Mouse (Mus musculus) hindbrain, embryonic 15.5 days (tissue): ENCODE measurements around the gene Sh3bp4. TPM values are rescaled to one million over a fixed set of nuclear protein-coding genes. Genes with fewer than 3 reads are reported as not detected.
A peak's percentile ranks its signal among the peaks of the same experiment; 100 is the strongest.

Experiments
- ATAC-seq: fragments of 200-750 bp; cut with Nextera tagmentation; 2 replicates; pipeline ENCODE4 v1.8.0; 2017; ENCODE audit warnings: low read depth, moderate number of reproducible peaks, moderate TSS enrichment; ENCODE audit not compliant: low FRiP score
- H3K27ac ChIP-seq: fragments of 300-500 bp; sonication (generic); replicated peaks from 2 replicates; pipeline ENCODE4 v1.5.1; 2015; ENCODE audit warnings: mild to moderate bottlenecking, inconsistent platforms
- H3K27me3 ChIP-seq: fragments of 300-500 bp; sonication (generic); 2 replicates; pipeline ENCODE4 v1.6.1; 2015; ENCODE audit warnings: control low read depth, inconsistent platforms
- H3K36me3 ChIP-seq: fragments of 300-500 bp; sonication (generic); 2 replicates; pipeline ENCODE4 v1.6.1; 2015; ENCODE audit warnings: control low read depth, inconsistent platforms
- H3K4me1 ChIP-seq: fragments of 300-500 bp; sonication (generic); replicated peaks from 2 replicates; pipeline ENCODE4 v1.6.1; 2015; ENCODE audit warnings: control low read depth, inconsistent platforms
- H3K4me2 ChIP-seq: fragments of 300-500 bp; sonication (generic); 2 replicates; pipeline ENCODE4 v1.6.1; 2015; ENCODE audit warnings: moderate library complexity, mild to moderate bottlenecking, inconsistent platforms
- H3K4me3 ChIP-seq: fragments of 300-500 bp; sonication (generic); 2 replicates; pipeline ENCODE4 v1.5.1; 2015; ENCODE audit warnings: mild to moderate bottlenecking, inconsistent platforms
- H3K9ac ChIP-seq: fragments of 300-500 bp; sonication (generic); 2 replicates; pipeline ENCODE4 v1.6.1; 2015; ENCODE audit warnings: inconsistent platforms
- H3K9me3 ChIP-seq: fragments of 300-500 bp; sonication (generic); 2 replicates; pipeline ENCODE4 v1.6.1; 2016; ENCODE audit warnings: control low read depth, inconsistent platforms
- WGBS: fragments of 180-500 bp; shearing (Covaris S2); methylation state at CpG from one replicate; pipeline ENCODE4 v1.1.7; 2015; 5-methylcytosine and 5-hydroxymethylcytosine counted together
- polyA plus RNA-seq: library from polyadenylated mRNA; unstranded; fragments of >200 nt; fragmentation: Nextera tagmentation; extraction: Ambion mirVana; gene quantifications from 2 replicates; pipeline ENCODE4 v1.2.1, GENCODE M21; 2015

Gene Sh3bp4
- polyA plus RNA-seq, 1 experiment from 2014 or later = 16.2 TPM

DNA sequence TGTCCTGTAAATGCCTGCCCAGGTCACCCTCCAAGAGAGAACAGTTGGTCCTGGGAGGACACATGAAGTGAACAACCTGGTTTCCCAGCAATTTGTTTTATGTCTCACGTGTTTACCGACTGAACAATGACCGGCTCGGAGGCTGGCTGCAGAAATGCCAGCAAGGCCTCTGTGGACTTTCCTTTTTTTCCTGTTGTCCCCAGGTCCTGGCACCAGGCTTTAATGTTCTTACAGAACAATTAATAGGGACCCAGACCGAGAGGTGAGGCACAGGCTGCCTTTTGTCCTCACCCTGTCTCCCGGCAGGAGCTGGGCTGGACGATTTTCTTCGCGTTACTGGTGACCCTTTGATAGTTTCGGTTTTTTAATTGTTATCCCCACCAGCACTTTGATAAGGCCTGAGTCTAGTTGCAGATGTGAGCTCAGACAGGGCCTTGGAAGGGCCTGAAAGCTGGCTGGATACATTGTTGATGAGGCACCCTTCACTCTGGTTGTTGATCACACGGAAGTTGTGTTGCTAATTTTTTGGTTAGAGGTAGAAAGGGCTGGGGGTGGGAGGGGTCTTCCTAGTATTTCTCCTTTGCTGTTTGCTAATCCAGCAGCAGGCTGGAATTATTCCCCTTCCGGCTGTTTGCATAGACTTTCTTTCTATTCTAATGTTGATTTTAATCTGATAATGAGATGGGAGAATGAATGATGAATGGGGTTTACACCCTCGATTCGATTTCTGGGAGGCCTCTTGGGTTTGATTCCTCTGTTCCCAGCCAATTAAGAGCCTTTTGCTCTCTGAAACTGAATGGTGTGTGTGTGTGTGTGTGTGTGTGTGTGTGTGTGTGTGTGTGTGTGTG lies 2.2 kb downstream of the Sh3bp4 start:
- Histone ChIP-seq H3K9ac (peak overlapping the region; percentile 82), H3K36me3 (no peaks in the 10 kb centered on the region), H3K9me3 (no peaks in the 10 kb centered on the region), H3K4me3 (peak overlapping the region; percentile 89), H3K4me2 (peak overlapping the region; percentile 89), H3K4me1 (peaks cover 46% of the 10 kb centered on the region), H3K27ac (peak overlapping the region; percentile 84), H3K27me3 (no peaks in the 10 kb centered on the region)
- ATAC-seq = no peak
- 8% methylated on average over 14 of the region's 14 CpGs for WGBS

DNA sequence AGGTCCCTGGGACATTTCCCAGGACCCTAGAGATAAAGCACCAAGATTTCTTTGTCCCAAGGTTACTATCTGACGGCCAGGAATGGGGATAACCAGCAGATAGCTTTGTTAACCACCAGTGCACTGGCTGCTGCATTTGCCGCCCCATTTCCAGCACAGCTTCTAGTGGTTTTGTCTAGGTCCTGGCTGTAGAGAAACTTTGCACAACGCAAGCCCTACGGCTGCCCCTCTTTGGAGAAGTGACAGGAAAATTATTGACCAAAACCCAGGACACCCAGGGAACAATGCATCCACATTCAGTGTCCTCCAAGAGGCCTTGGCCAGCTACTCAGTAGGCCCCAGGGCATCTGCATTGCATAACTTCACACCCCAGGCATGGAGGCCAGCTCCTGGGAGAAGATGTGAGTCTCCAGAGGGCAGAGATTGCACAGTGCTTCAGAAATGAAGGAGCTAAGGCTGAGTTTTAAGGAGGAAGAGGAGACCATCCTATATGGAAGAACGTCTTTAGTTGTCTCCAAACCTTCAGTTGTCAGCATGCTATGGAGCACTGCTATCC lies 3.2 kb downstream of the Sh3bp4 start:
- no peak for ATAC-seq
- peak overlapping the region; percentile 89; the same call in 1 of the 2 replicates for H3K4me3 ChIP-seq
- peak overlapping the region; percentile 89 for H3K4me2 ChIP-seq
- H3K9me3 ChIP-seq = no peaks in the 10 kb centered on the region
- no peak overlapping the region for H3K9ac ChIP-seq
- WGBS = 56% methylated on average over 5 of the region's 5 CpGs
- no peaks in the 10 kb centered on the region for H3K36me3 ChIP-seq
- peaks cover 44% of the 10 kb centered on the region for H3K4me1 ChIP-seq
- H3K27me3 ChIP-seq = no peaks in the 10 kb centered on the region
- H3K27ac ChIP-seq = no peak overlapping the region

- Histone ChIP-seq H3K4me1 (peaks cover 38% of the 10 kb centered on the region), H3K4me3 (no peak overlapping the region), H3K27ac (no peak overlapping the region)
These were observed 4.5 kb downstream of the Sh3bp4 start for GRCm38 (mm10) chr1:89074678-89075077.

GRCm38 (mm10) chr1:89075120-89075519 lies 4.9 kb downstream of the Sh3bp4 start:
- WGBS = 72% methylated on average over 8 of the region's 8 CpGs
- Histone ChIP-seq H3K27me3 (no peaks in the 10 kb centered on the region), H3K36me3 (no peaks in the 10 kb centered on the region), H3K9ac (no peak overlapping the region), H3K27ac (no peak overlapping the region), H3K4me2 (no peak overlapping the region), H3K4me3 (no peak overlapping the region), H3K4me1 (peaks cover 37% of the 10 kb centered on the region), H3K9me3 (no peaks in the 10 kb centered on the region)
- no peak for ATAC-seq

More at GRCm38 (mm10) chr1:89074678-89075077, 4.5 kb downstream of the Sh3bp4 start:
- Histone ChIP-seq H3K36me3 (no peaks in the 10 kb centered on the region), H3K9ac (no peak overlapping the region), H3K27me3 (no peaks in the 10 kb centered on the region), H3K4me2 (no peak overlapping the region), H3K9me3 (no peaks in the 10 kb centered on the region)
- no peak for ATAC-seq
- 74% methylated on average over 6 of the region's 6 CpGs for WGBS

DNA sequence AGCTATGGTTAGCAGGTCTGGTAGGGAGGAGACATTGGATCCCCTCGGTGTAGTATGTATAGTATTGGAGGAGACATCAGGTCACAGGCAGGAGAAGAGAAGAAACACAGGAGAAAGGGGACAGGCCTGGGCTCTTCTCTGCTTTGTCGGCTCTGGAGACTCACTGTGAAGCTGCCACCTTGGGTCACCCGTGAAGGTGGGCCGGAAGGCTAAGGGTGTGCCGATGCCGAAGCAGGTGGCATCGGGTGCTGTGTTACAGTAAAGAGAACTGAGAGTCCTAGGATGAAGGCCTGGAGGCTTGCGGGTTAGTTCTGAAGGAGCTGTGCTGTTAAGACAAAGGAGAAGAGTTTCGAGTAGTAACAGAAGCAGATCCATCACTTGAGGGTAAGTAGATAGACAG lies 6.6 kb downstream of the Sh3bp4 start:
- no peak overlapping the region for H3K27ac ChIP-seq
- no peaks in the 10 kb centered on the region for H3K36me3 ChIP-seq
- H3K4me1 ChIP-seq = peaks cover 37% of the 10 kb centered on the region
- no peak overlapping the region for H3K4me3 ChIP-seq
- H3K27me3 ChIP-seq = no peaks in the 10 kb centered on the region
- H3K9ac ChIP-seq = no peak overlapping the region
- no peak overlapping the region for H3K4me2 ChIP-seq
- WGBS = 90% methylated on average over 9 of the region's 9 CpGs
- no peak for ATAC-seq
- H3K9me3 ChIP-seq = no peaks in the 10 kb centered on the region

DNA sequence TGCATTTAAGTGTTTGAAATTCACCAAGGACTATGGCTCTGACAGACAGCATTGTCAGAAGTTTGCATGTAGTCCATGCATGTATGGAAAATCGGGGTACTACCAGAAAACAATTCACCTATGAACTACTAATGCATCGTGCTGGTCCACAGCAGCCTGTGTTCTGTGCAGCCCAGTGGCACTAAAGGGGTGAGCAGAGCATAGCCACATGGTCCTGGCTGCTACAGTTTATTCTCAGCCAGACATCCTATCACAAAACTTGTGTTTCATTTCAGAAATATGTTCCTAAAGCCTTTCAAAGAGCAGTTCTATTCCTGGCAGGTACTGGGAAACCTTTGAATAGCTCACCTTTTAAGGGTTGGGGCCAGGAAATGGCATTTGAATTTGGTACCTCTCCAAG lies 8.0 kb downstream of the Sh3bp4 start:
- Histone ChIP-seq H3K27me3 (no peaks in the 10 kb centered on the region), H3K36me3 (no peaks in the 10 kb centered on the region), H3K4me2 (no peak overlapping the region), H3K4me1 (peaks cover 35% of the 10 kb centered on the region), H3K9me3 (no peaks in the 10 kb centered on the region), H3K4me3 (no peak overlapping the region), H3K9ac (no peak overlapping the region), H3K27ac (no peak overlapping the region)
- no peak for ATAC-seq
- 67% methylated on average over 2 of the region's 2 CpGs for WGBS

DNA sequence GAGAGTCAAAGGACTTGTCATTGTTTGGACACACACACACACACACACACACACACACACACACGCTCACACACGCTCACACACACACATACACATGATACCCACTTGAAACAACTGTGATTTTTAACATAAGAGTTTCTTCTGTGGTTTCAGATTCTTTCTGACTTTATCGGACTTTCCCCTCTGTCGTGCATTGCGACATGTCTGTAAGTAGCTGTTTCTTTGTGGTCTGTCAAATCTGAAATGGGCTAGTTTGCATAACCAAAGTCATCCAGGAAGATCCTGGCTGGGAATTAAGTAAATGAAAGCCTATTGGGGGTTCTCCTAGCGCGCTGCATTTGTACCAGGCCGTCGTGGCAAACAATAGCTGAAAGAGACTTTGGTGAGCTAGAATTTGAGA lies 8.5 kb downstream of the Sh3bp4 start:
- WGBS = 30% methylated on average over 9 of the region's 9 CpGs
- Histone ChIP-seq H3K4me1 (peaks cover 30% of the 10 kb centered on the region), H3K27ac (no peak overlapping the region), H3K9me3 (no peaks in the 10 kb centered on the region), H3K9ac (no peak overlapping the region), H3K4me2 (no peak overlapping the region), H3K27me3 (no peaks in the 10 kb centered on the region), H3K36me3 (no peaks in the 10 kb centered on the region), H3K4me3 (no peak overlapping the region)
- ATAC-seq = no peak

DNA sequence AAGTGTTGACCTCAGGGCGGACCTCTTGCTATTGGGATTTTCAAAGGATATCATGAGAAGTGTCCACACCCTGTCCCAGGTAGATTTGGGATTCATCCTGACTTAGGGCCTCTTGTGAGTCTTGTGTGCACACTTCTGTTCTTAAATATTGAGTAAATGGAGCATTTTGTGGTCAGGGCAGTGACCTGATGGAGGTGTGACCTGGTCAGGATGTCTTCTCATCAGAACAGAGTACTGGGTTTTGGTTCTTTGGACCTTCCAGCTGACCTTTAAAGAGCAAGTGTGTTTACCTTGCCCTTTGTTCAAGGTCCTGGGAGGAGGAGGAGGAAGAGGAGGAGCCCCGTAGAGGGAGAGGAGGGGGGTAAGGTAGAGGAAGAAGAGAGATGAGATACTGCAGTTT lies 9.0 kb downstream of the Sh3bp4 start:
- Histone ChIP-seq H3K36me3 (no peaks in the 10 kb centered on the region), H3K27me3 (no peaks in the 10 kb centered on the region), H3K27ac (no peak overlapping the region), H3K4me3 (no peak overlapping the region), H3K9ac (no peak overlapping the region), H3K4me2 (no peak overlapping the region), H3K4me1 (peaks cover 30% of the 10 kb centered on the region), H3K9me3 (no peaks in the 10 kb centered on the region)
- no peak for ATAC-seq
- WGBS = 52% methylated on average over 2 of the region's 2 CpGs

- Histone ChIP-seq H3K9me3 (no peaks in the 10 kb centered on the region), H3K9ac (no peak overlapping the region), H3K4me3 (no peak overlapping the region), H3K27ac (no peak overlapping the region), H3K4me2 (no peak overlapping the region), H3K36me3 (no peaks in the 10 kb centered on the region), H3K27me3 (no peaks in the 10 kb centered on the region), H3K4me1 (peaks cover 27% of the 10 kb centered on the region)
- 78% methylated on average over 8 of the region's 8 CpGs for WGBS
- ATAC-seq = no peak
These were observed 10.2 kb downstream of the Sh3bp4 start for GRCm38 (mm10) chr1:89080371-89080770.

DNA sequence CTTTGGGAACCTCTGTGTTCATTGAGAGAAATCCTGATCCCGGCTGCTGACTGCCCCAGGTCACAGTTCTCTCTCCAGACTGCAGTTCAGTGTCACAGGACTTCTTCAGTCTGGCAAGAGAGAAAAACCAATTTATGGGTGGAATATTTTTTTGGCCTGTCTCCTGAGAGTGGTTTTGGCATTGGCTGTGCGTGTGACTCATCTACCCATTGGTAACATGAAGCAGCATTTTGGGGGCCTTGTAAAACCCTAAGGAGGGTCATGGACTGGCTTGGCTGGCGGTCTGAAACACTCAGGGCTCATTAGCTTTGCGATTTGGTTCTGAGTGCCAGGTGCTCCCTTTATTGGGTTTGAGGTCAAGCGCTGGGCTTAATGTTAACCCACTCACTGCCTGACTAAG lies 10.6 kb downstream of the Sh3bp4 start:
- Histone ChIP-seq H3K27ac (no peak overlapping the region), H3K9ac (no peak overlapping the region), H3K4me1 (peaks cover 29% of the 10 kb centered on the region), H3K4me2 (no peak overlapping the region), H3K27me3 (no peaks in the 10 kb centered on the region), H3K36me3 (no peaks in the 10 kb centered on the region), H3K9me3 (no peaks in the 10 kb centered on the region), H3K4me3 (no peak overlapping the region)
- WGBS = 59% methylated on average over 5 of the region's 5 CpGs
- ATAC-seq = no peak

GRCm38 (mm10) chr1:89081371-89081770 lies 11.2 kb downstream of the Sh3bp4 start:
- Histone ChIP-seq H3K27me3 (no peaks in the 10 kb centered on the region), H3K27ac (no peak overlapping the region), H3K4me3 (no peak overlapping the region), H3K36me3 (no peaks in the 10 kb centered on the region), H3K4me1 (peaks cover 33% of the 10 kb centered on the region), H3K9me3 (no peaks in the 10 kb centered on the region), H3K9ac (no peak overlapping the region), H3K4me2 (no peak overlapping the region)
- ATAC-seq = no peak
- 78% methylated on average over 4 of the region's 4 CpGs for WGBS

DNA sequence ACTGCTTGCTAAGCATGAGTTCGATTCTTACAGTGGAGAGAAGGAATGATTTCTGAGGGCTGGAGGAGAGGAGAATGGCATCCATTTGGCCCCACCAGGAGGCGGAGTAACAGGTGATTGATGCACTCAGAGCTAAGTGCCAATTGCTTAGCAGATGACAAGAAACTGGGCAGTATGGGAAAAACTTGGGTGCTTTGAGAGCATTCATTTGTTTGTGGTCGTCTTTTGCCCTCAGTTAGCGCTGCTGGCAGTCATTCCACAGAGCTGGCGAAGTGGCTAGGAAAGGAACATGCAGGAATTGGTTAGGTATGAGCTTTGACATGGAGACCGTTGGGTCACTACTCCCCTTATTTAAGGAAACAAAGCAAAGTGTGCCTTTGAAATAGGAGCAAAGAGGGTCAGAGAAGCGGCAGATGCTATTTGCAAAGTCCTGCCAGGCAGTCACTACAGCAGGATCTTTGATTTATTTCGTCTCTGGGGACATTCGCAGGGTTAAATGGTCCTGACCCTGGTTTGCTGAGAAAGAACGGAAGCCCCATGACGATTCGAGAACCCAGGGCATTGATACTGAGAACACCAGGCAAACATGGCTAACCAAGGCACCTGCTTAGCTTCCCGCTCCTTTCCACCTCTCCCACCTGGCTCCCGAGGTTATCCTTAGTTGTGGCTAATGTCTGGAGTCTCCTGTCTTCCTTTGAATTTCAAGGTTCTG lies 12.1 kb downstream of the Sh3bp4 start:
- ATAC-seq = no peak
- Histone ChIP-seq H3K4me2 (no peak overlapping the region), H3K27ac (no peak overlapping the region), H3K4me1 (peaks cover 37% of the 10 kb centered on the region), H3K9ac (no peak overlapping the region), H3K4me3 (no peak overlapping the region), H3K9me3 (no peaks in the 10 kb centered on the region), H3K27me3 (no peaks in the 10 kb centered on the region), H3K36me3 (no peaks in the 10 kb centered on the region)
- 32% methylated on average over 14 of the region's 14 CpGs for WGBS
